Comparison of ENCODE assay signal across 12 mouse cellular contexts in genomic region chr6:142979665-142980660, GRCm38 (mm10). TPM values are rescaled to one million over a fixed set of nuclear protein-coding genes. Genes with fewer than 3 reads are reported as not detected.
DNase-seq lines count a peak whose midpoint lies in the region; ATAC-seq and TF ChIP-seq lines count a peak whose summit lies in the region.
"Had no signal": no experiment of that assay in that cellular context is flagged by ENCODE, and none has a peak within 500 bp of the region (broad histone marks: within the 10 kb centered on the region; RNA-seq: fewer than 3 reads in every experiment).

No protein-coding gene starts in this region.

- no peak for TF ChIP-seq EP300 in heart, postnatal 0 days (IDR thresholded peaks at IDR 0.05; ENCODE audit: low read depth)

- H3K9ac ChIP-seq in heart, postnatal 0 days (replicated peaks; ENCODE audit: low read depth, low read length), result no peak overlapping the region
- H3K9ac ChIP-seq in hindbrain, embryonic 15.5 days, result no peak overlapping the region
- no peak overlapping the region for H3K9ac ChIP-seq in neural tube, embryonic 14.5 days (replicated peaks; ENCODE audit: low read depth, low read length)
- H3K9ac ChIP-seq: forebrain, embryonic 15.5 days; liver, embryonic 14.5 days had no signal

- H3K9me3 ChIP-seq in heart, postnatal 0 days (replicated peaks; ENCODE audit: control insufficient read depth, low read length), result no peaks in the 10 kb centered on the region
- H3K9me3 ChIP-seq in hindbrain, embryonic 15.5 days, result no peaks in the 10 kb centered on the region
- no peaks in the 10 kb centered on the region for H3K9me3 ChIP-seq in neural tube, embryonic 14.5 days (ENCODE audit: control insufficient read depth, low read length)
- H3K9me3 ChIP-seq: forebrain, embryonic 15.5 days had no signal

- no peak for TF ChIP-seq CTCF in heart, postnatal 0 days (IDR thresholded peaks at IDR 0.05; ENCODE audit: low read depth)

- no peaks in the 10 kb centered on the region for H3K36me3 ChIP-seq in heart, postnatal 0 days (replicated peaks; ENCODE audit: control insufficient read depth, insufficient read depth, low read length)
- H3K36me3 ChIP-seq in hindbrain, embryonic 15.5 days, result no peaks in the 10 kb centered on the region
- no peaks in the 10 kb centered on the region for H3K36me3 ChIP-seq in neural tube, embryonic 14.5 days (ENCODE audit: control insufficient read depth, insufficient read depth, low read length)
- H3K36me3 ChIP-seq: forebrain, embryonic 15.5 days had no signal

- no peak overlapping the region for H3K4me3 ChIP-seq in heart, postnatal 0 days (ENCODE audit: low read depth, low read length)
- no peak overlapping the region for H3K4me3 ChIP-seq in hindbrain, embryonic 15.5 days
- H3K4me3 ChIP-seq in neural tube, embryonic 14.5 days (ENCODE audit: low read depth, low read length), result no peak overlapping the region
- H3K4me3 ChIP-seq: forebrain, embryonic 15.5 days had no signal

- no peak for ATAC-seq in heart, postnatal 0 days (ENCODE audit: insufficient read depth, low read depth)
- ATAC-seq in hindbrain, embryonic 15.5 days (ENCODE audit: low FRiP score, low read depth), result peak; percentile 79; the same call in 1 of the 2 replicates
- ATAC-seq in neural tube, embryonic 14.5 days (ENCODE audit: low read depth), result peak; percentile 82
- ATAC-seq: forebrain, embryonic 15.5 days had no signal

- H3K4me2 ChIP-seq in heart, postnatal 0 days (ENCODE audit: low read depth, low read length), result 0 out of 2 replicates have a peak overlapping the region, but pooled peaks have one; percentile 2
- H3K4me2 ChIP-seq in hindbrain, embryonic 15.5 days, result no peak overlapping the region
- 0 out of 2 replicates have a peak overlapping the region, but pooled peaks have one; percentile 7 for H3K4me2 ChIP-seq in neural tube, embryonic 14.5 days (ENCODE audit: low read depth, low read length)
- H3K4me2 ChIP-seq: forebrain, embryonic 15.5 days had no signal

- no peak for DNase-seq in heart, postnatal 0 days (ENCODE audit: low spot score)
- DNase-seq in heart, adult 18-20 months, result no peak
- peak; percentile 50 for DNase-seq in embryo, embryonic 10.5 days (ENCODE audit: low spot score)
- DNase-seq in left cerebral cortex, adult 18-20 months (ENCODE audit: low spot score in 2 of 2), result no peak
- DNase-seq in frontal cortex, postnatal 14 days (ENCODE audit: low spot score in 2 of 2), result no peak
- DNase-seq: cerebellum, adult 9-10 months; kidney, adult 11 months; thymus, postnatal 4 days had no signal

- peaks cover 7% of the 10 kb centered on the region for H3K4me1 ChIP-seq in heart, postnatal 0 days (ENCODE audit: control insufficient read depth, insufficient read depth)
- H3K4me1 ChIP-seq in hindbrain, embryonic 15.5 days (replicated peaks), result peaks cover 16% of the 10 kb centered on the region
- peaks cover 10% of the 10 kb centered on the region; the same call in 1 of the 2 replicates for H3K4me1 ChIP-seq in neural tube, embryonic 14.5 days (ENCODE audit: control insufficient read depth, insufficient read depth, low read length)
- H3K4me1 ChIP-seq: forebrain, embryonic 15.5 days had no signal

- no peak overlapping the region for H3K27ac ChIP-seq in heart, postnatal 0 days (ENCODE audit: low read depth)
- H3K27ac ChIP-seq in hindbrain, embryonic 15.5 days (replicated peaks), result peak overlapping the region; percentile 65
- H3K27ac ChIP-seq in neural tube, embryonic 14.5 days (ENCODE audit: low read depth, low read length), result peak overlapping the region; percentile 73
- H3K27ac ChIP-seq: forebrain, embryonic 15.5 days; liver, embryonic 14.5 days had no signal

- H3K27me3 ChIP-seq in heart, postnatal 0 days (ENCODE audit: control insufficient read depth, insufficient read depth, low read length), result no peaks in the 10 kb centered on the region
- no peaks in the 10 kb centered on the region for H3K27me3 ChIP-seq in hindbrain, embryonic 15.5 days
- no peaks in the 10 kb centered on the region for H3K27me3 ChIP-seq in neural tube, embryonic 14.5 days (ENCODE audit: control insufficient read depth, insufficient read depth, low read length)
- H3K27me3 ChIP-seq: forebrain, embryonic 15.5 days had no signal

- WGBS in heart, postnatal 0 days, result 15% methylated on average over 6 of the region's 6 CpGs
- 27% methylated on average over 6 of the region's 6 CpGs for WGBS in hindbrain, embryonic 15.5 days
- WGBS in neural tube, embryonic 14.5 days, result 23% methylated on average over 6 of the region's 6 CpGs

RNA-seq across cellular contexts. Expression of gene St8sia1, which starts 15.7 kb away (rescaled TPM):
- 0.04 and 3.5 TPM in 2 replicates for total RNA-seq in heart, postnatal 0 days (2014; rRNA removed; ENCODE audit: low replicate concordance)
- 0.30 and 0.33 TPM in 2 replicates for polyA plus RNA-seq in heart, postnatal 0 days (2015; fragmentation: Nextera tagmentation; extraction: Ambion mirVana)
- total RNA-seq in heart, adult 18-20 months (2021), result under 1 TPM; 0.10 to 0.57 TPM
- polyA plus RNA-seq in hindbrain, embryonic 15.5 days (2015; fragmentation: Nextera tagmentation; extraction: Ambion mirVana), result 7.0 and 7.8 TPM in 2 replicates
- polyA plus RNA-seq in neural tube, embryonic 14.5 days (2014; fragmentation: Nextera tagmentation; extraction: Ambion mirVana), result 8.2 and 9.5 TPM in 2 replicates
- total RNA-seq in left cerebral cortex, adult 18-20 months (2021), result 10 to 100 TPM; 28.2 to 32.8 TPM
